Mouse (Mus musculus): Measurements from ENCODE around the gene Efcab12.
"Not testable (repeated sequence)": the region's sequence is repeated elsewhere in the genome, so short reads cannot be mapped to it uniquely, and the experiment has no call there.

The Efcab12 gene

DNA sequence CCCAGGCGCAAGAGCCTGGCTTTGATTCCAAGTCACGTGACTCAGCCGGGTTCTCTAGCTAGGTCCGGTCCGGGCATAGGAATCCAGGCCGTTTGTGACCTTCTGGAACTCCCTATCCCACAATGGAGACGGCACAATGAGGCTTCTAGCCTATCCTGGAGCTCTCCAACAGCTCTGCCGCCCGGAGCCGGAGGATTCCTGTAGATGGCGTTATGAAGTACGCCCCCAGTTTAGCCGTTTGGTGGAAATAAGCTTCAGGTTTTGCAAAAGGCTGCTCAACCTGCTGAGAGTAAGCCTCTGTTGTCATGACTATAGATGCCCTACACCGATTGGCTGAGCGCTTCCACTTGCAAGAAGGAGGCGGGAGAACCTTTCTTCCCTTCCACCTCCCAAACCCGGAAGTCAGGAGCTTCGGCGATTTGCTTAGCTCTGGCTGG is at the start of gene Efcab12:
Gene Efcab12 (minus strand): TSS at position 252 of the 437 bp plus-strand sequence.
- peak; percentile 88 for DNase-seq

GRCm38 (mm10) chr6:115886894-115887293 is 48.7 kb upstream of the Efcab12 start:
- no peak for DNase-seq

- no peak for DNase-seq
These were observed 45.8 kb upstream of the Efcab12 start for GRCm38 (mm10) chr6:115884018-115884417.

GRCm38 (mm10) chr6:115880751-115881150 is 42.5 kb upstream of the Efcab12 start:
- DNase-seq, result no peak

DNA sequence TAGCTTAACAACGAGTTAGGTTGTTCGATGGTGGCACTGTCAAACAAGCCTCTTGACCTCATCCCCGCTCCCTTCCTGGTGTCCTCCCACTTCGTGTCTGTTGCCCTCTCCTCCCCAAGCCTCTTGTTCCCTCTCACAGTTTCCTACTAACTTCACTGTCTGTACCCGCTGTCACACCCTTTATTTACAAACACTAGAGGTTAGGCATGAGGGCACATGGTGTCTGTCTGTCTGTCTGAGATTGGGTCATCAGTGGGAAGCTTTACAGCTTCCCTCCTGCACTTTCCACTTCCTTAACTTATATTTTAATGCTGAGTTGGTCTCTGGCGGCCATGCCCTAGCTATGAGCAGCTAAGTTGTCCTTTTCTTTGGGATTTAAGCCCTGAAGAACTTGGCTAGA is 41.5 kb upstream of the Efcab12 start:
- DNase-seq, result no peak

- DNase-seq, result no peak
These were observed 40.5 kb upstream of the Efcab12 start for GRCm38 (mm10) chr6:115878694-115879093.

DNA sequence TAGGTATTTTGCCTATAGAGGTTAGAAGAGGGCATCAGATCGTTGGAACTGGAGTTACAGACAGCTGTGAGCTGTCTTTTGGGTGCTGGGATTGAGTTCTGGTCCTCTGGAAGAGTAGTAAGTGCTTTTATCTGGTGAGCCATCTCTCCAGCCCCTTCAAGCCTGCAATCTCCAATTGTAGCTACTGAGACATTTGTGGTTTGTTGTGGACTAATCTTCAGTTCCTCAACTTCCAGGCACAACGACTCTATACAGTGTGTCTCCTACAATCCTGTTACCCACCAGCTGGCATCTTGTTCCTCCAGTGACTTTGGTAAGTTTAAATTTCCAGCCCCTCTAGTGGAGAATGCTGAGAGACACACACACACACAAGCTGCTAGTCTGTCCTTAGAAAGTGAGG is 39.0 kb upstream of the Efcab12 start:
- no peak for DNase-seq

DNA sequence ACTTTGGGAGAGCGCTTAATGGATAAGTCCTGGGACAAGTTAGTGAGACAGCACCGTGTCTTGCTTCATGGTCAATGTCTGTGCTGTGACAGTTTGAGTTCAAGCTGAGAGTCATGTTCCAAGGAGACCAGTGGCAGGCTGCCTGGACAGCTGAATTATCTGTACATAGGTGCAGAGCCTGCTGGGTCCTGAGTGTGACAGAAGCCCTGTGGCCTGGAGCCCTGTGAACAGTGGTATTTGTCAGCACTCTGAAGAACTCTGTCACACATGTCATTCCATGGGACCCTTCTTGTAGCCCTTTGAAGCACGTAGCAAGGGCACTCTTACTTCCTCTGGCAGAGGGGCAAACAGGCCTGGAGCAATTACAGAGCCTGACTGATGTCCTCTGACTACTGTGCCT is 33.1 kb upstream of the Efcab12 start:
- not testable (repeated sequence) for DNase-seq

GRCm38 (mm10) chr6:115867157-115867556 is 28.9 kb upstream of the Efcab12 start:
- DNase-seq, result not testable (repeated sequence)

DNA sequence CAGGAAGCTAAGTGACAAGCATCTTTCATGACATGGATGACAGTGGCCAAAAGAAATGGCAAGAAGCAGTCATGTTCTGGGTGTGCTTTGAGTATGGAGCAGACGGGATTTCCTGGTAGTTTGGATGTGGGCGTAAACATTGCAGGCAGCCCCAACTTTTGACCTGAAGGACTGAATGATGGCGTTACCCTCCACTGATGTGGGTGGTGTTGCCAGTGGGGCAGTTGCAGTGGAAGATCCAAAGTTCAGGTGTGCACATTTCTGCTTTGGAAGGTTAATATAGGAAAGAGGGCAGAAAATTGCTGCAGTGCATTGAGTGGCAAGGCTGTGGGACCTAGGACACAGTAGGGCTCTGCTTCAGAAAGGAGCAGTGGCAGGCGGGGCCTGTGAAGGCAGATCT is 27.0 kb upstream of the Efcab12 start:
- no peak for DNase-seq

DNA sequence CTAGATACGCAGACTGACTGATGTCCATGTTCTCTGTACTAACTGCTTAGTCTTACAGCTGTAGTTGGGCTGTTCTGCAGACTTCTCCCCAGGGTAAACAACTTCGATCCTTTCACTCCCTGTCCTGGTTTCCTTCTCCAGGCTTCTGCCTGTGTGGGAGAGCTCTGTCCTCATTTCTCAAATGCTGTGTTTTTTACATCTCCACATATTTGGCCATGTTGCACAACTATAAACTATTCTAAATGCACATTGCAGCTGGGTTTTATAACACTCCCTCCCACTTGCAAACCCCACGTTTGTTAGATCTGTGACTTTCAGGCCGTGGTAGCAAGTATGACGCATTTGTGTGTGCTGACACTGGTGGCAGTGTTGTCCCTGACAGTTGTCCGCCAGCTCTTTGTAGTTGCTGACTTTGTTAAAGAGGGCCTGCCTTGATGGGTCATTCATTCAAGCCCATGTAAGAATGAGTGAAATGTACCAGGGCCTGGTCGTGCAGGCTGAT is 25.2 kb upstream of the Efcab12 start:
- no peak for DNase-seq

- DNase-seq, result no peak
These were observed 21.9 kb upstream of the Efcab12 start for GRCm38 (mm10) chr6:115860027-115860556.

DNA sequence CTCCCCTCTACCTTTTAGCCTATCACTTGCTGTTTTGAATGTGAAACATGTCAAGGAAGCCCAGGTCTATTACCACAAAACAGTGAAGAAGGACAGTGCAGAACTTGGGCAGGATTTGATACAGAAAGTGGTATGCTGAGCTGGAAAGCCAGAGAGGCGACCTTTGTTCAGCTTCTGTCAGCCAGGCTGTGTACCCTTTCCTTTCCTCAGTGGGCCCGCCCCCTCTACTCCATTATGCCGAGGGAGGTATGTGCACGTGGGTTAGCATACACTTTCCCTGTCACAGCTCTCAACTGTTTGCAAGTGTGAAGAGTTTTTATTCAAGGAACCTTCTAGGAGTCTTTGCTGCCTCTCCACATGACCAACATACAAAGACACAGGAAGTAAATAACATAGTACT is 21.0 kb upstream of the Efcab12 start:
- no peak for DNase-seq

- DNase-seq, result no peak
These were observed 18.1 kb upstream of the Efcab12 start for GRCm38 (mm10) chr6:115856361-115856745.

GRCm38 (mm10) chr6:115855733-115856360 is 17.6 kb upstream of the Efcab12 start:
- DNase-seq, result no peak

DNA sequence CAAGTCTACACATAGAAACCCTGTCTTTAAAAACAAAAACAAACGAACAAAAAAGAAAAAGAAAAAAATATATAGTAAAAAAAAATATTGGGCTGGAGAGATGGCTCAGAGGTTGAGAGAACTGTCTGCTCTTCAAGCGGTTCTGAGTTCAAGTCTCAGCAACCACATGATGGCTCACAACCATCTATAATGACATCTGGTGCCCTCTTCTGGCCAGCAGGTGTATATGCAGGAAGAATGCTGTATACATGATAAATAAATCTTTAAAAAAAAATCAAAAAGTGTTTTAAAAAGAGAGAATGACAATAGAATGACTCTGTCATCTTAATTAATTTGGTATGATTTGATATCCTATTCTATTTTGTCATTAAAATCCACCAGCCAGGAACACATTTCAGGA is 16.2 kb upstream of the Efcab12 start:
- DNase-seq, result no peak

- DNase-seq, result peak; percentile 24
These were observed 15.8 kb upstream of the Efcab12 start for GRCm38 (mm10) chr6:115853985-115854384.

DNA sequence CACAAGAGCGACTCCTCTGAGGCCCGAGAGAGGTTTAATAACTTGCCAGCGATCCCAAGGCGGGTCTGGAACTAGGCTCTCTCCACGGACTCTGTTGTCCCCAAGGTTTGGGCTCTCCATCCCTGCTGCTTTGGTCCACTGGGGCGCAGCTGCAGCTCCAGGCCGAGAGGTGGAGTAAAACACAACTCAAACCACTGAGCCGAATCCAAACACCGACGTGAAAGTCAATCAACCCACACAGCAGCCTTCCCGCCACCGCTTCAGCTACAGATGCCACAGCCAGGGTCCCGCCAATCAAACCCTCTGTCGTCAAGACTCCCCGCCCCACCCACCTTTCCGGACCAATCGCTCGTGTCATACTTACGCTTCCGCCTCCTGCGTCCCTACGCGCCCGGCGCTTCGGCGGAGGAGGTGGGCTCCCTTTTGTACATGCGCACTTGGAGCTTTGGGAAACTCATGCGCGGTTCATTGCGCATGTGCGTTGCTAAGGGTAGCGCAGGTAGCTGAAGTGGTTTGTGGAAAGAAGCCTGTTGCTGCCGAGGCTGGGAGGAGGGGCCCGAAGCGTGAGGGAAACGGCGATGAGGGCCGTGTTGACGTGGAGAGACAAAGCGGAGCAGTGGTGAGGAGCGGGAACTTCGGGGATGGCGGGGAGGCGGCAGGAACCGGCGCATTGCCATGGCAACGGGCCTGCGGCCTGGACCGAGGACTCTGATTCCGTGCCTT is 15.0 kb upstream of the Efcab12 start, which contains the start of the genes Mbd4 and Ift122:
Gene Mbd4 (minus strand): TSS at position 281 of the 723 bp plus-strand sequence.
Gene Ift122 (plus strand): TSS at position 380 of the 723 bp plus-strand sequence.
- peak; percentile 100 for DNase-seq

DNA sequence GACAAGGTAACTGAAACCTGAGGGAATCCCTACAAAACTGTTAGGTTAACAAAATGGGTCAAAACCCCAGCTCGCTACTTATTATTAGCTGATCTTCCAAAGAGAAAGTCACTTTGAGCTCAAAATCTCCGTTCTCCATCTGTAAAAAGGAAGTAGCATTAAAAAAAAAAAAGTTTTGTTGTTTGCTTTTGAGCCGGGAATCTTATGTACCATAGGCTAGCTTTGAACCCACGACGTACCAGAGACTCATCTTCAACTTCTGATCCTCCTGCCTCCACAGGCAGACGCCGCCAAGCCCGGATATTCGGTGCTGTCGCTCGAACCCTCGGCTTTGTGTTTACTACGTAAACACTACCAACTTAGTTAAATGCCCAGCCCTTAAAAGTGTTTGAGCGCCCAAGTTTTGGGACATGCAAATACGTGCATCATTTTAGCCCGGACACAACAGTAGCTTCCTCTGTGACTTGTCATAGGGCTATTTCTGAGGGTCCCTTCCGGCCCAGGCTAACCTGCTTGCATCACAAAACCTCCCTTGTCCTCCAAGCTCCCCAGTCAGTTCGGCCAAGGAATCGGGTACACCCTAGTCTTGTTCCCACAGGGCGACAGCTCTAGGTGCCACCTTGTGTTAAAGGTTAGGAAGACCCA is 14.4 kb upstream of the Efcab12 start:
- no peak for DNase-seq

- no peak for DNase-seq
These were observed 10.5 kb upstream of the Efcab12 start for GRCm38 (mm10) chr6:115848598-115849304.

DNA sequence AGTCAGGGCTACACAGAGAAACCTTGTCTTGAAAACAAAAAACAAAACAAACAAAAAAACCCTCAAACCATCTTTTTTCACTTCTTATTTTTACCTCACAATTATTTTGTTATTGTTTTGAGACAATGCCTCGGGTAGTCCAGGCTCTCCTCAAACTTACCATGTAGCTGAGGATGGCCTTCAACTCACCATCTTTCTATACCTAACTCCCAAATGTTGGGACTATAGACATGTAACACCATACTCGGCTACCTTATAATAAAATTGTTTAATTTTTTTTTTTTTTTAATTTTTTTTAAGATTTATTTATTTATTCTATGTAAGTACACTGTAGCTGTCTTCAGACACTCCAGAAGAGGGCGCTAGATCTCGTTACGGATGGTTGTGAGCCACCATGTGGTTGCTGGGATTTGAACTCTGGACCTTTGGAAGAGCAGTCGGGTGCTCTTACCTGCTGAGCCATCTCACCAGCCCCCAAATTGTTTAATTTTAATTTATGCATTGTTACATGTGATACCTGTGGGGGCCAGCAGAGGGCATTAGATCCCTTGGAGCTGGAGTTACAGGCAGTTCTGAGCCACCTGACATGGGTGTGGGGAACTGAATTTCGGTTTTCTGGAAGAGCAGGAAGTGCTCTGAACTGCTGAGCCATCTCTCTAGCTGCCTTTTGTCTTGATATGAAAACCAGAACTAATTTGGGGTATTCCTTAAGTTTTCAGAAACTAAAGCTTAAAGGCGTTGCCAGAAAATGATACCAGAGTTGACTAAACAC is 8.6 kb upstream of the Efcab12 start:
- peak; percentile 58 for DNase-seq

DNA sequence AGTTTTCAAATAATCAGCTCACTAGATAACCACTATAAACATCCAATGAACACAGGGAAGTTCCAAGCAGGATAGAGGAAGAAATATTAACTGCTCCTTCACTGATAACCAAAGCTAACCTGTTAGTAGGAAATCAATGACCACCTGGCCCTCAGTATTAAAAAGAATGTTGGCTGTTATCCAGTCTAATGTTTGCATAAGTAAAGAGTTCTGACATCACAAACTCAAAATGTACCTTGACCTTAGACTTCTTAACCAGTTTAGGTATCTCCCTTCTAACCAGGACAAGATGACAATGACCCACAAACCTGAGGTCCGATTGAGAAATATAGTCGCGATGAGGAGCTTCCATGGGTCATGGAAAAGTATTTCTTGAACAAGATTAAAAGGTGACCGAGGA is 6.8 kb upstream of the Efcab12 start:
- no peak for DNase-seq

Data from embryo, embryonic 11 days (tissue).